Mouse (Mus musculus): ENCODE results near the gene Ntf3. TPM values are rescaled to one million over a fixed set of nuclear protein-coding genes. Genes with fewer than 3 reads are reported as not detected.
A peak's percentile ranks its signal among the peaks of the same experiment; 100 is the strongest.

Ntf3 gene
- total and polyA plus RNA-seq, 3 experiments: not detected

GRCm38 (mm10) chr6:126170772-126171171, 4.1 kb upstream of the Ntf3 start:
- Histone ChIP-seq H3K27me3 (replicated peaks) (peaks cover 89% of the 10 kb centered on the region), H3K4me1 (ENCODE audit: control insufficient read depth in 1 of 2, insufficient read depth in 2 of 2) (no peaks in the 10 kb centered on the region), H3K79me2 (replicated peaks; ENCODE audit: control insufficient read depth, extremely low read depth, insufficient read depth, poor library complexity, severe bottlenecking) (no peaks in the 10 kb centered on the region), H3K4me3 (replicated peaks in 1 of 3; ENCODE audit: low read depth in 2 of 3, low read length in 2 of 3, poor library complexity in 1 of 3) (no peak overlapping the region), H3K4me2 (ENCODE audit: insufficient read depth, low read depth, poor library complexity, severe bottlenecking) (no peak overlapping the region), H3K9ac (ENCODE audit: insufficient read depth, low read depth) (no peak overlapping the region), H3K36me3 (replicated peaks in 1 of 2; ENCODE audit: control insufficient read depth in 1 of 2, insufficient read depth in 1 of 2, low read length in 1 of 2) (no peaks in the 10 kb centered on the region), H3K9me3 (replicated peaks; ENCODE audit: low read length) (no peaks in the 10 kb centered on the region), H3K27ac (ENCODE audit: insufficient read depth, low read depth) (no peak overlapping the region)
- TF ChIP-seq ELF1 (IDR thresholded peaks at IDR 0.05; ENCODE audit: low read depth, low read length) (no peak), CHD1 (IDR thresholded peaks at IDR 0.05; ENCODE audit: low read depth, low read length) (no peak), USF2 (conservative IDR thresholded peaks at IDR 0.05; ENCODE audit: low read depth, low read length) (no peak), CTCF (conservative IDR thresholded peaks at IDR 0.05 in 1 of 2, IDR thresholded peaks at IDR 0.05 in 1 of 2; ENCODE audit: low read depth in 2 of 2, low read length in 2 of 2) (no peak), SMC3 (IDR thresholded peaks at IDR 0.05; ENCODE audit: low read depth, low read length) (no peak), ZC3H11A (IDR thresholded peaks at IDR 0.05; ENCODE audit: low read depth, low read length) (no peak), POLR2AphosphoS2 (IDR thresholded peaks at IDR 0.05; ENCODE audit: low read depth, low read length) (no peak), POLR2A (IDR thresholded peaks at IDR 0.05; ENCODE audit: low read depth, low read length) (no peak), BHLHE40 (IDR thresholded peaks at IDR 0.05; ENCODE audit: low read depth, low read length) (no peak), E2F4 (IDR thresholded peaks at IDR 0.05; ENCODE audit: insufficient replicate concordance, low read depth, low read length) (no peak), EP300 (IDR thresholded peaks at IDR 0.05; ENCODE audit: low read length) (no peak), MAX (IDR thresholded peaks at IDR 0.05; ENCODE audit: low read length) (no peak), MYC (IDR thresholded peaks at IDR 0.05; ENCODE audit: low read depth, low read length) (no peak), JUND (conservative IDR thresholded peaks at IDR 0.05; ENCODE audit: low read depth, low read length) (no peak), RAD21 (IDR thresholded peaks at IDR 0.05; ENCODE audit: low read depth, low read length) (no peak)
- DNase-seq (ENCODE audit: extremely low read depth): no peak
- in situ Hi-C loops (cut with MboI; ENCODE audit: low pct_ligation_motif_present, low pct_unique_long_range_greater_than_20kb, low sequenced_read_pairs): loop anchor here (25.0 kb wide), 1 partner anchor 192 kb away; no protein-coding TSS in a partner anchor
- dilution Hi-C loops (cut with MboI; ENCODE audit: extremely low pct_ligation_motif_present, extremely low pct_unique_long_range_greater_than_20kb, low sequenced_read_pairs): no loop called here

- H3K79me2 ChIP-seq (replicated peaks; ENCODE audit: control insufficient read depth, extremely low read depth, insufficient read depth, poor library complexity, severe bottlenecking): no peaks in the 10 kb centered on the region
- in situ Hi-C loops (cut with MboI; ENCODE audit: low pct_ligation_motif_present, low pct_unique_long_range_greater_than_20kb, low sequenced_read_pairs): loop anchor here (25.0 kb wide), 1 partner anchor 195 kb away; no protein-coding TSS in a partner anchor
- no peaks in the 10 kb centered on the region for H3K9me3 ChIP-seq (replicated peaks; ENCODE audit: low read length)
- dilution Hi-C loops (cut with MboI; ENCODE audit: extremely low pct_ligation_motif_present, extremely low pct_unique_long_range_greater_than_20kb, low sequenced_read_pairs): no loop called here
- H3K4me3 ChIP-seq (replicated peaks in 1 of 3; ENCODE audit: low read depth in 2 of 3, low read length in 2 of 3, poor library complexity in 1 of 3): no peak overlapping the region
- H3K4me2 ChIP-seq (ENCODE audit: insufficient read depth, low read depth, poor library complexity, severe bottlenecking): no peak overlapping the region
- H3K36me3 ChIP-seq (replicated peaks in 1 of 2; ENCODE audit: control insufficient read depth in 1 of 2, insufficient read depth in 1 of 2, low read length in 1 of 2): no peaks in the 10 kb centered on the region
- peaks cover 83% of the 10 kb centered on the region for H3K27me3 ChIP-seq (replicated peaks)
- TF ChIP-seq RCOR1 (conservative IDR thresholded peaks at IDR 0.05; ENCODE audit: low read depth, low read length): no peak
- peak; percentile 41 for TF ChIP-seq SMC3 (IDR thresholded peaks at IDR 0.05; ENCODE audit: low read depth, low read length)
- peak in 1 of 2 experiments; percentile 56; a peak in 2 of 4 replicates for TF ChIP-seq CTCF (conservative IDR thresholded peaks at IDR 0.05 in 1 of 2, IDR thresholded peaks at IDR 0.05 in 1 of 2; ENCODE audit: low read depth in 2 of 2, low read length in 2 of 2)
- TF ChIP-seq MAZ (IDR thresholded peaks at IDR 0.05; ENCODE audit: low read depth, low read length): no peak
- peak; percentile 57 for TF ChIP-seq RAD21 (IDR thresholded peaks at IDR 0.05; ENCODE audit: low read depth, low read length)
- no peak for TF ChIP-seq E2F4 (IDR thresholded peaks at IDR 0.05; ENCODE audit: insufficient replicate concordance, low read depth, low read length)
- no peak overlapping the region for H3K27ac ChIP-seq (ENCODE audit: insufficient read depth, low read depth)
- no peak overlapping the region for H3K9ac ChIP-seq (ENCODE audit: insufficient read depth, low read depth)
- no peaks in the 10 kb centered on the region for H3K4me1 ChIP-seq (ENCODE audit: control insufficient read depth in 1 of 2, insufficient read depth in 2 of 2)
- DNase-seq (ENCODE audit: extremely low read depth): no peak
These were observed 1.0 kb upstream of the Ntf3 start for GRCm38 (mm10) chr6:126167731-126168130.
